Mouse (Mus musculus) forebrain, embryonic 16.5 days (tissue): Measurements from ENCODE around the gene Zfp488. TPM values are rescaled to one million over a fixed set of nuclear protein-coding genes. Genes with fewer than 3 reads are reported as not detected.
A peak's percentile ranks its signal among the peaks of the same experiment; 100 is the strongest.

Experiments used
- ATAC-seq: fragments of 200-750 bp; cut with Nextera tagmentation; 2 replicates; pipeline ENCODE4 v1.8.0; 2017; ENCODE audit warnings: mild to moderate bottlenecking, moderate library complexity
- H3K27ac ChIP-seq: fragments of 300-500 bp; sonication (generic); 2 replicates; pipeline ENCODE4 v1.5.1; 2014; ENCODE audit warnings: low read length, control low read depth
- H3K27me3 ChIP-seq: fragments of 300-500 bp; sonication (generic); replicated peaks from 2 replicates; pipeline ENCODE4 v1.6.1; 2014; ENCODE audit warnings: low read length; ENCODE audit not compliant: control insufficient read depth, insufficient read depth
- H3K36me3 ChIP-seq: fragments of 300-500 bp; sonication (generic); 2 replicates; pipeline ENCODE4 v1.6.1; 2014; ENCODE audit not compliant: control insufficient read depth, insufficient read depth
- H3K4me1 ChIP-seq: fragments of 300-500 bp; sonication (generic); replicated peaks from 2 replicates; pipeline ENCODE4 v1.6.1; 2014; ENCODE audit warnings: low read length; ENCODE audit not compliant: control insufficient read depth, insufficient read depth
- H3K4me2 ChIP-seq: fragments of 300-500 bp; sonication (generic); 2 replicates; pipeline ENCODE4 v1.6.1; 2014; ENCODE audit warnings: mild to moderate bottlenecking, low read length, control low read depth
- H3K4me3 ChIP-seq: fragments of 300-500 bp; sonication (generic); replicated peaks from 2 replicates; pipeline ENCODE4 v1.5.1; 2014; ENCODE audit warnings: mild to moderate bottlenecking, low read length, control low read depth
- H3K9ac ChIP-seq: fragments of 300-500 bp; sonication (generic); replicated peaks from 2 replicates; pipeline ENCODE4 v1.6.1; 2014; ENCODE audit warnings: low read depth, low read length, control low read depth
- H3K9me3 ChIP-seq: fragments of 300-500 bp; sonication (generic); 2 replicates; pipeline ENCODE4 v1.6.1; 2016; ENCODE audit warnings: low read length; ENCODE audit not compliant: control insufficient read depth
- WGBS: fragments of 180-500 bp; shearing (Covaris S2); extraction: QIAGEN DNeasy Blood & Tissue Kit; methylation state at CpG from one replicate; pipeline ENCODE4 v1.1.7; 2014; 5-methylcytosine and 5-hydroxymethylcytosine counted together
- polyA plus RNA-seq: library from polyadenylated mRNA; unstranded; fragments of >200 nt; fragmentation: Nextera tagmentation; extraction: Ambion mirVana; gene quantifications from 2 replicates; pipeline ENCODE4 v1.2.1, GENCODE M21; 2015

Gene Zfp488
- polyA plus RNA-seq: 0.15 and 0.20 TPM in 2 replicates

GRCm38 (mm10) chr14:33978604-33979059 is at the start of gene Zfp488:
Gene Zfp488 (minus strand): TSS chr14:33978764.
- Histone ChIP-seq H3K27ac (no peak within 1 kb of the TSS), H3K36me3 (no peaks in the 10 kb centered on the region), H3K9ac (peak within 1 kb of the TSS; percentile 45), H3K9me3 (no peaks in the 10 kb centered on the region), H3K27me3 (no peaks in the 10 kb centered on the region), H3K4me3 (peak within 1 kb of the TSS; percentile 41), H3K4me1 (peaks cover 8% of the 10 kb centered on the region), H3K4me2 (peak within 1 kb of the TSS; percentile 68)
- 4% methylated on average over 25 of the region's 25 CpGs for WGBS
- peak; percentile 77 for ATAC-seq

DNA sequence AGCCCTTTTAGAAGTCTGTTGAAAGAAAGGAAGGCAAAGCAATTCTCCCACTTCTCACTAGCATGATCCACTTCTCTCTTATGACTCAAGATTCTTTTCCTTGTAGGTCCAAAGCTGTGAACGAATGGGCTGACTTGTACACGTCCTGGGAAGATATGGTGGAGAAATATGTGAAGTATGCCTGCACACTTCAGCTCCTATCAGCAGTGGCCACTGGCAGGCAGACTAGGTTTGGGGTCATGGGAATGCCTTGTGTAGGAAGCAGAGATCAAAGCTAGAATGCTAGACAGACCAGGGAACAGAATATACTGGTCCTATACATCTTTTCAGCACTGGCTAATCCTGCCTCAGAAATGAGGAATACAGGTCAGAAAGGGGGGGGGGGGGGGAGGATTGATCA is 48.1 kb upstream of the Zfp488 start:
- Histone ChIP-seq H3K4me3 (no peak overlapping the region), H3K36me3 (no peaks in the 10 kb centered on the region), H3K4me2 (no peak overlapping the region), H3K27me3 (no peaks in the 10 kb centered on the region), H3K9me3 (no peaks in the 10 kb centered on the region), H3K4me1 (no peaks in the 10 kb centered on the region), H3K9ac (no peak overlapping the region), H3K27ac (no peak overlapping the region)
- WGBS: 72% methylated on average over 2 of the region's 2 CpGs
- ATAC-seq: no peak

- H3K4me1 ChIP-seq: no peaks in the 10 kb centered on the region
- no peak overlapping the region for H3K4me3 ChIP-seq
- no peak overlapping the region for H3K27ac ChIP-seq
- 95% methylated on average over 2 of the region's 2 CpGs for WGBS
- H3K9me3 ChIP-seq: no peaks in the 10 kb centered on the region
- no peaks in the 10 kb centered on the region for H3K27me3 ChIP-seq
- H3K36me3 ChIP-seq: no peaks in the 10 kb centered on the region
- no peak for ATAC-seq
- no peak overlapping the region for H3K4me2 ChIP-seq
- H3K9ac ChIP-seq: no peak overlapping the region
These were observed 38.4 kb upstream of the Zfp488 start for GRCm38 (mm10) chr14:34016938-34017337.

GRCm38 (mm10) chr14:34016381-34016780 is 37.8 kb upstream of the Zfp488 start, which contains the start of gene Gm5460:
Gene Gm5460 (plus strand): TSS chr14:34016758.
- Histone ChIP-seq H3K9ac (no peak within 1 kb of the TSS), H3K27ac (no peak within 1 kb of the TSS), H3K27me3 (no peaks in the 10 kb centered on the region), H3K4me2 (no peak within 1 kb of the TSS), H3K9me3 (no peaks in the 10 kb centered on the region), H3K36me3 (no peaks in the 10 kb centered on the region), H3K4me3 (no peak within 1 kb of the TSS), H3K4me1 (no peaks in the 10 kb centered on the region)
- 100% methylated on average over 4 of the region's 4 CpGs for WGBS
- ATAC-seq: no peak

GRCm38 (mm10) chr14:34015063-34015462 is 36.5 kb upstream of the Zfp488 start, which contains the start of gene Gm30083:
Gene Gm30083 (minus strand): TSS chr14:34015182.
- WGBS: 90% methylated on average over 3 of the region's 3 CpGs
- Histone ChIP-seq H3K4me3 (no peak within 1 kb of the TSS), H3K27me3 (no peaks in the 10 kb centered on the region), H3K27ac (no peak within 1 kb of the TSS), H3K36me3 (no peaks in the 10 kb centered on the region), H3K4me1 (no peaks in the 10 kb centered on the region), H3K9ac (no peak within 1 kb of the TSS), H3K9me3 (no peaks in the 10 kb centered on the region), H3K4me2 (no peak within 1 kb of the TSS)
- no peak for ATAC-seq

DNA sequence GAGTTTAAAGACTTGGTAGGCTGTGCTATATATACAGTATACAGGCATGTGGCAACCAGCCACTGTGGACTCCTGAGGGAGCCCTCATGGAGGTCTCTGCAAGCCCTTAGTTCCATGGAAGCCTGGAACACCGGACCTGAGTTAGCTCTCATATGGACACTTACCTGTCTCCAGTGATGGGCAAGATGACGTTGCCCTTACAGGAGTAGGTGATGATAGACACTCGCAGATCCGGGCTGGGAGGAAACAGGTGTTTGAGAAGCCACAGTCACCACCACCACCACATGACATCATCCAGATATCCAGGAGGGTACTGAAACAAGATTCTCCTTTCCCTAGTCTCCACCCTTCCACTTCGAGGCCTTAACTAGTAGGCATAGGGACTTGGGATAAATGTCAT is 23.8 kb upstream of the Zfp488 start:
- Histone ChIP-seq H3K4me2 (no peak overlapping the region), H3K27me3 (no peaks in the 10 kb centered on the region), H3K27ac (no peak overlapping the region), H3K4me1 (no peaks in the 10 kb centered on the region; the same call in 1 of the 2 replicates), H3K9ac (no peak overlapping the region), H3K36me3 (no peaks in the 10 kb centered on the region), H3K9me3 (no peaks in the 10 kb centered on the region), H3K4me3 (no peak overlapping the region)
- 94% methylated on average over 5 of the region's 5 CpGs for WGBS
- no peak for ATAC-seq

DNA sequence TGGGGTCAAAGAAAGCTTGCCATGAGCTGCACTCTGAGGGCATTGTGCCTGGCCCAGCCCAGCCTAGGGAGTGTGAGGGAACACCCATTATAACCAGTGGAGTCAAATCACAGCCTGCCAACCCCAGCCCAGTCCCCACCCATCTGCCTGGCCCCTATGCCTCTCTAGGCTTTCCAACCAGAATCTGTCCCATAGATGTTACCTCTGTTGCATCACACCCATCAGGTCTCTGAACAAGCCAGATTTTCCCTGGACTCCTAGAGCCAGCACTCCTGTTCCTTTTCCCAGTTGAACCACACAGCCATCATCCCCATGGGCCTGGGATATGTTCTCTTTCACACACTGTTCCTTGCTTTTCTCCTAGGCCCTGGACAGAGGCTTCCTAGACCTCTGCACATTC is 22.9 kb upstream of the Zfp488 start:
- no peak overlapping the region for H3K27ac ChIP-seq
- no peaks in the 10 kb centered on the region for H3K9me3 ChIP-seq
- no peak for ATAC-seq
- no peaks in the 10 kb centered on the region for H3K36me3 ChIP-seq
- no peak overlapping the region for H3K9ac ChIP-seq
- no peak overlapping the region for H3K4me2 ChIP-seq
- no peaks in the 10 kb centered on the region; the same call in 1 of the 2 replicates for H3K4me1 ChIP-seq
- no peak overlapping the region for H3K4me3 ChIP-seq
- no peaks in the 10 kb centered on the region for H3K27me3 ChIP-seq

DNA sequence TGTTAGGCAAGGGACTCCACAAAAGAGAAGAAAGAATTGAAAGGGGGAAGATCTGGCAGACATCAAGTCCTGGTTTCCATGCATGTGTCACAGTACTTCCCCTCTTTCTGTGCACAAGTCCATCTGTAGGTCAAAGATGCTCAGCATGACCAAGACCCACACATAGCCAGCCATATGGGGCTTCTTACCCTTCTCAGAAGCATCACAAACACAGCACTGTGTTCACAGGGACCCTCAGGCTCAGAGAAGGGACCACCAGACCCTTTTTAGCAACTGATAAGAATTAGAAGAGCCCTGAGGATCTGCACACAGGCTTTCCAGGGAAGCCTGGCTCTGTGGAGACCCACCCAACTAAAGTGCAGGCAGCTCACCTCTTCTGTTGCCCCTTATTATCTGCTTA is 21.5 kb upstream of the Zfp488 start:
- no peaks in the 10 kb centered on the region for H3K27me3 ChIP-seq
- no peaks in the 10 kb centered on the region for H3K9me3 ChIP-seq
- no peak overlapping the region for H3K4me3 ChIP-seq
- H3K36me3 ChIP-seq: no peaks in the 10 kb centered on the region
- no peak for ATAC-seq
- no peak overlapping the region for H3K4me2 ChIP-seq
- H3K27ac ChIP-seq: no peak overlapping the region
- H3K4me1 ChIP-seq: no peaks in the 10 kb centered on the region; the same call in 1 of the 2 replicates
- H3K9ac ChIP-seq: no peak overlapping the region

- H3K36me3 ChIP-seq: no peaks in the 10 kb centered on the region
- no peak overlapping the region for H3K9ac ChIP-seq
- no peak overlapping the region for H3K4me3 ChIP-seq
- no peak overlapping the region for H3K27ac ChIP-seq
- WGBS: 56% methylated on average over 6 of the region's 6 CpGs
- no peak overlapping the region for H3K4me2 ChIP-seq
- H3K9me3 ChIP-seq: no peaks in the 10 kb centered on the region
- no peaks in the 10 kb centered on the region; the same call in 1 of the 2 replicates for H3K4me1 ChIP-seq
- H3K27me3 ChIP-seq: no peaks in the 10 kb centered on the region
- ATAC-seq: no peak
These were observed 18.9 kb upstream of the Zfp488 start for GRCm38 (mm10) chr14:33997427-33997826.
